Mouse (Mus musculus) forelimb bud, embryonic 11.5 days (tissue): Measurements from ENCODE around the gene 1700029P11Rik.

Source experiments
- DNase-seq: peaks from one replicate; pipeline ENCODE4 v3.0.0-alpha.2; 2012; ENCODE audit warnings: low read depth, low spot score

Gene 1700029P11Rik

DNA sequence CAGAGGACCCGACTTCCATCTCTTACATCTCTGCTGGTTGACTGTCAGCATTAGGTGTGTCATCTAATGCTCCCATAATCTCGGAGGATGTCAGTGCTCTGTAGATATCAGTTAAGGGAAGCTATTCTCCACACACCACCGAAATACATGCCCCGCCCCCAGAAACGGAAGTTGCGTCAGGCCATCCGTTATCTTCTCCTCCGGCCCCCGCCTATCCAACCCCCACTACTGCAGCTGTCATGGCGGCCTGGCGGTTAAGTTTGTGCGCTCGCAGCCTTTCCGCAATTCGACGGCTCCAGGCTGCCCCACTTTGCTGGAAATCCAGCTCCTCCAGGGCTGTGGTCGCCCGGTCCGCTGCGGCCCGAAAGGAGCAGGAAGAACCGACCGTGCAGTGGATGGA is at the start of gene 1700029P11Rik:
Gene 1700029P11Rik (plus strand): TSS at position 220 of the 400 bp plus-strand sequence.
- no peak for DNase-seq

DNA sequence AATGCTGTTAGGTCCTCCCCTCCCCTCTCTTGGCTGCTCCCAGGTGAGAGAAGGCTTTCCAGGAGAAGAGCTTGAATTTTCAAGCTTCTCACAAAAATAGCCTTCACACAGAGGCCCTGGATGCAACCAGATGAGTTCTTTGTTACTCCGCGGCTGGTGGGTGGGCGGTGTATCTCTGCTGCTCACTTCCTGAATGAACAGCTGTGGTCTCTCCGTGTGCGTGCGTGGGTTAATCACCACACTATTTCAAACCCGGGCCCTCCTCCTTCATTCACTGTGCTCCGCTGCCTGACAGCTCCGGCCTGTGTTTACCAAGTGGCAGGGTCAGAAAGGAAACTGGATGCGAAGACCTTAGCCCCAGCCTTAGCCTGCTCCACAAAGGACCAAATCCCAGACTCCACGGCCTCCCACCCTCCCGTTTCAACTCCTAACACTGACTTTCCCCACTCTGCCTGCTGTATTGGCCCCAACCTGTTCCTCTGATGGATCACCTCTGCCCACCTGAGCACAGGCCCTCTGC is 47.3 kb upstream of the 1700029P11Rik start:
- no peak for DNase-seq

DNA sequence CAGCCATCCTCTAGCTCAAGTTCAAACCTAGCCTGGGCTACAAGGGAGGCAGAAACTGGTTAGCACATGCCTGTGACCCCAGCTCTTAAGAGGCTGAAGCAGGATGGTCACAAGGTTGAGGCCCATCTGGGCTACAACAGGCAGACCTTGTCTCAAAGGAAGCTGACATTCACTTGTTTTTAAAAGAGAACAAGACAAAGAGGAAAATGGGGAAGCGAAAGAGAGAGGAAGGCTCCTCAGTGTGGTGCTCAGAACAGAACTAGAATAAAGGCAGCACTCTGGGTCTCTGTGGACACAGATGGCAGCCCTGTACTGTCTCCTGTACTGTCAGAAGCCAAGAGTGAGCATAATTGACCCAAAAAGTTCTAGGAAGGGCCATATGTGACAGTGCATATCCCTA is 46.4 kb upstream of the 1700029P11Rik start:
- no peak for DNase-seq

DNA sequence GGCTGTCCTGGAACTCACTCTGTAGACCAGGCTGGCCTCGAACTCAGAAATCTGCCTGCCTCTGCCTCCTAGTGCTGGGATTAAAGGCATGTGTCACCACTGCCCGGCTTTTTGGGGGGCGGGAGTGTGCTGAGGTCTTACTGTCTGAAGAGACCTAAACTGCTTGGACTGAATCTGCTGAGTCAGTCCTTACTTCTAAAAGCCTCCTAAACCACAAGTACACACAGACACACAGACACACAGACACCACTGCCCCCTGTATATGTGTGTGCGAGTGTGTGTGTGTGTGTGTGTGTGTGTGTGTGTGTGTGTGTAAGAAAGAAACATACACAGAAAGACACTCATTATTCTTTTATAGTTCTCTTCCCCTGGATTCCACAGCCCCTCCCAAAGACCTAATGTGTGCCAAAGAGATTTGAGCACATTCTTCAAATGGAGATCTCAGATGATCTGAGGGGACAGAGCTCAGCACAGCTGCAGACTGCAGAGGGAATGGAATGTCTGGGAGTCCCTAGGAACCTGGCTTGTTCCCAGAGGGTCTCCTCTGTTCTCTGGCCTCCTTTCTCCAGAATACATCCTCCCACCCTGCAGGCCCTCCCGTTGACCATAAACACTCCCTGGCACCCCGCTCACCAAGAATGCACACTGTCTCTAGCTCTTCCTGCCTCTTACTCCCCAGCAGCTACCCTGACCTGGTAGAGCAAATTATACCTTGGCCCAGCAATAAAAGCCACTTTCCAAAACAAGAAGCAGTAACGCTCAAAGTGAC is 44.3 kb upstream of the 1700029P11Rik start:
- no peak for DNase-seq

DNA sequence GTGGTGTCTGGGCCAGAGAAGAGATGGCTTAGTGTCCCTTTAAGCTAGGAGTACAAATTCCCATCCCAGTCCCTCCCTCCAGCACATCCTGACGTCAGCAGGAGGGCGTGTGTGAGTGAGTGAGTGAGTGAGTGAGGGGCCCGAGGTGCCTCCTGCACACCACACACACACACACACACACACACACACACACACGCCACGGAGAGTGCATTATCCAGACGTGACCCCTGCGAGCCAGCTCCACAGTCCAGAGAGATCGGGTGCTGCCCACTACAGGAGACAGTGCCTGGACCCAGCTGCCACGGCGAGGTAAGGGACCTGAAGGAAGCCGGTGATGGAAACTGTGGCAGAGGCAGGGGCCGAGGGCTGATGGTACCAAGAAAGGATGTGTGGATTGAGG is 43.7 kb upstream of the 1700029P11Rik start, which contains the start of gene Csdc2:
Gene Csdc2 (plus strand): TSS at position 81 of the 400 bp plus-strand sequence.
- DNase-seq = peak; percentile 48

DNA sequence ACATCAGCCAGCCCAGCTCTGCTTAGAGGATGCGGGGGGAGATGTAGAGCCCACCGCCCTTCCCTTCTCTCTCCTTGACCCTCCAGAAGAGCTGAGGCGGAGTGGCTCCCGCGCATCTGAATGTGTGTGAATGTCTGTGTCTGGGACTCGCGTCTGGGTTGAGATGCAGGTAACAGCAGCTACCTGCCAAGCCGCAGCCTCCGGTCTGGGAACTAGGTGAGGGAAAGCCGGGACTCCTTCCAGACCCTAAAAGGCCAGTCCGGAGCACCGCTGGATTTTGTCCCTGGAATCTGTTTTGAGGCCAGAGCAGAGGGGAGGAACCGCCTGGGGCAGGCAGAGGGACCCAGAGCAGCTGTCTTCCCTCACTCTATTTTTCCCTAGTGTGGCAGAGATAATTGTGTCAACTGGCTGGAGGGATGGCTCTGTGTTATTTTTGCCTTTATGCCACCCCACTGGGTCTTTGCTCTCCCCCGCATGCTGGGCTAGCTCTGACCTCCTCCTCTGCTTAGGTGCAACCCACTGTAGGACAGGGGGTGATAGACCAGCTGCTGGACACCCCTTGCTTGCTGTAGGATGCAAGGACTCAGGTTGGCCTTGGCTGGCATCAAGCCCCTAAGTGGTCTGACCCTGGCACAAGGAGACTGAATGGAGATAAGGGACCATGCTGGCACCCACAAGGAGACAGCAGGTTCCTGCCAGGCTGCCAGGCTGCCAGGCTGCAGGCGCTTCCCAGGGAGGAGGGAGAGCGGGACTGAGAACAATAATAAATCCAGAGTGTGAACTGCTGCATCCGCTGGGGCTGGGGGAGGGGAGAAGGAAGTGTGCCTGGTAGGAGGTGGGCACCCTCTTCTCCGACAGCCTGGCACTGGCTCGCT is 43.0 kb upstream of the 1700029P11Rik start:
- no peak for DNase-seq

DNA sequence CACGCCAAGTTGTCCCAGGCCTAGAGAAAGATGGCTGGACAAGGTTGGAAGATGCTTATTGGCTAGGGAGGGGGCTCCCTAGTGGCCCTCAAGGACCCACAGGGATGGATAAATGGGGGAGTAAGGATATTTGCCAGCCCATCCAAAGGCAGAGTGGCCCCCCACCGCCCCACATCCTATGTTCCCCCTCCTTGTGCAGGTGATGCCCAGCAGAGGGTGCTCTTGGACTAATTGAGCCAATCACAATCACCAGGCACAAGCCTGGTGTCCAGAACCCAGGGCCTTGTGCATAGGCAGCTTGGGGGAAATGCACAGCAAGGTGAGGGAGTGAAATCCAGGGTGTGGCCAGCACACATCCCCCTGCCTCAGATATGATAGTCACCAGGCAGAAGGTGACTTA is 42.1 kb upstream of the 1700029P11Rik start:
- DNase-seq = peak; percentile 46

DNA sequence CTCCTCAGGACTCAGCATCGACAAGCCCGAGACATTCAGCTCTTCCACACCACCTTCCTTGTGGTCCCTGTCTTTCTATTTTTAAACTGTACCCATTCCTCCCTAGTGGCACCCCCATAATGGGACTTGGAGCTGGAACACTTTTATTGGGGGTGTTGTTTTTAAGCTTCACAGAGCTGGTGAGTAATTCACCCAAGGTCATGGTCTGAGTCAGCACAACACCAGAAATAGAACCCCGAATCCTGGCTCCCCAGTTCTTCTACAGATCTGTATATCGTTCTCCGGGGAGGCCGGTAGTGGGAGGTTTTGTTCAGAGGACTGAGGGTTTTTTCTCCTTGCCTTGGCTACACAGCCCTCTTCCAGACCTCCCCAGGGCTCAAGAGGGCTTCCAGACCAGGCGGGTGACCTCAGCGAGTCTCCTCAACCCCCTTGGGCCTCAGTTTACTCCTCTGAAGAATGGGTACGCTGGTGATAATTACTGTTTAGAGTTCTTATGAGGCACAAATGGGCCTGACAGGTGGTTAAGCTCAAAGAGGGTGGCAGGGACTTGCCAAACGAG is 41.1 kb upstream of the 1700029P11Rik start:
- DNase-seq = no peak

DNA sequence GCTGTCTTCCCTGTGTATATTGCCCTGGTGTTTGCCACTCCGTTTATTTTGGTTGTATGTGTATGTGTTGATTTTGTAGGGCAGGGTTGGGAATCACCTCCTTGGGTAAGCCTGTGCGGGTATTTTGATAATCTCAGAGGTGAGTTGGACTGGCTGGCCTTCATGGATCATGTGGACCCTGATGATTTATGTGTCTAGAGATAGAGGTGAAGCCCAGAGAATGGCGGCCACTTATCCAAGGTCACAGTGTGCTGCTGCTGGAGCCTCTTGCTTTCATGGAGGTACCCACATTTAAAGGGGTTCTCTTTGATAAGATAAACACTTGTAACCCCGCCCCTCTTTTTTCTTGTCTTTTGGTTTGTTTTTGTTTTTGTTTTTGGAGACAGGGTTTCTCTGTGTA is 40.6 kb upstream of the 1700029P11Rik start:
- no peak for DNase-seq

DNA sequence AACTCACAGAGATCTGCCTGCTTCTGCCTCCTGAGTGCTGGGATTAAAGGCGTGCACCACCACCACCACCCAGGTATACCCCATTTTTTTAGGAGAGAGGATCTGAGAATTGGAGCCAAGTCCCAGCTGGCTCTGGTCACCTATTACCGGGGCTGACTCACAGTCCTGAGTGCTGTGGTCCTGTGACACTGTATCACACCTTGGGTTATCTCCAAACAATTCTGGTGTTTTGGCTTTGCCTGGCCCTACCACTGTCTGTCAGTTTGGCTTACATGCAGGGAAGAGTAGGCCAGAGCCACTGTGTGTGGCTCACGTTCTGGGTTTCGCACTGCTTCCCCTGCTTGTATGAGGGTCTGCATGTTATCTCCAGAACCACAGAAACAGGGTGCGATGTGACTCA is 40.1 kb upstream of the 1700029P11Rik start:
- no peak for DNase-seq

DNA sequence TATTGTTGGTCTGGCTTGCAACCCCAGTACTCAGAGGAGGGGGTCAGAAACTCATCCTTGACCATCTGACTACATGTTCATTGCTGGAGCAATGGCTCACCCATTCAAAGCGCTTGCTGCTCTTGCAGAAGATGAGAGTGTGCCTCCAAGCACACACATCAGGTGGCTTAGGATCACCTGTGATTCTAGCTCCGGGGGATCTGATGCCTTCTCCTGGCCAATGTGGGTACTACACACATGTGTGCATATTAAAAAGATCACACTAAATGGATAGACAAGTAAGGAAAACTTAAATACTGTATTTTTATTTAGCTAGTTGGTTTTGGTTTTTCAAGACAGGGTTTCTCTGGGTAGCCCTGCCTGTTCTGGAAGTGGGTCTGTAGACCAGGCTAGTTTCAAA is 39.3 kb upstream of the 1700029P11Rik start:
- no peak for DNase-seq

DNA sequence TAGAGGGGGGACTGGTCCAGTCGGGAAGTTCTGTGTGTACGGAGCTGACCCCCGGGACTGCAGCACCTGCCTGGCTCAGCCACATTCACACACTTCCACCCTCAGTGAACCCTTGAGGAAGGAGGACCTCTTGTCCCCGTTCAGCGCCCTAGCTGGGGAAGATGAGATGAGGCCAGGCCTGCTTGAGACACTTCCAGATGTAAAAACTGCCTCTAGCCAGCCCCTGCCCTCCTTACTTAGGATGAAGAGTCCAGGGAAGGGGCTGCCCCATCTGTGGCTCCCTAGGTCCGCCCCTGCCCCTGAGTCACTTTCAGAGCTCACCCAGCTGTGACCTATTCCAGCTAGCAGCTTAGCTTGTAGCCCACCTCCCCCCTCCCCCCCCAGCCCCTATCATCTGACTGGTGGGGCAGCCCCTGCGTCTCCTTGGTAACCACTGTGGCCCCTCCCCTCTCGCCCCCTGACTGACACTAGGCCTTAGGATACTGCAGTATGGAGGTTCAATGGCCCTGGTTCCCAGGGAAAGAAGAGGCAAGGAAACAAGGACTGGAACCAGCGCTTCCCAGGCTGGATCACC is 37.1 kb upstream of the 1700029P11Rik start:
- DNase-seq = peak; percentile 35

DNA sequence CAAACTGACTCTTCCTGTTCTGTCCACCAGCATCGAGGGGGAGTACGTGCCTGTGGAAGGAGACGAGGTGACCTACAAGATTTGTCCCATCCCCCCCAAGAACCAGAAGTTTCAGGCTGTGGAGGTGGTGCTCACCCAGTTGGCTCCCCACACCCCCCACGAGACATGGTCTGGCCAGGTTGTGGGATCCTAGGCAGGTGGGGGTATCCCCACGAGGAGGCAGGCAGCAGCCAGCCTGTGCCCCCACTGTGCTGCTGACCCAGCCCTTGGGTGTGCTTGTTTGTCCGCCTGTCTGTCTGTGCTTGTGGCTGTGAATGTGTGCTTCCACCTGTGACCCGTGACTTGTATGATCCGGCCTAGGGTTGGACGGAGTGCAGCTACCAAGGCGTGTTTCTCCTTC is 31.3 kb upstream of the 1700029P11Rik start:
- no peak for DNase-seq

DNA sequence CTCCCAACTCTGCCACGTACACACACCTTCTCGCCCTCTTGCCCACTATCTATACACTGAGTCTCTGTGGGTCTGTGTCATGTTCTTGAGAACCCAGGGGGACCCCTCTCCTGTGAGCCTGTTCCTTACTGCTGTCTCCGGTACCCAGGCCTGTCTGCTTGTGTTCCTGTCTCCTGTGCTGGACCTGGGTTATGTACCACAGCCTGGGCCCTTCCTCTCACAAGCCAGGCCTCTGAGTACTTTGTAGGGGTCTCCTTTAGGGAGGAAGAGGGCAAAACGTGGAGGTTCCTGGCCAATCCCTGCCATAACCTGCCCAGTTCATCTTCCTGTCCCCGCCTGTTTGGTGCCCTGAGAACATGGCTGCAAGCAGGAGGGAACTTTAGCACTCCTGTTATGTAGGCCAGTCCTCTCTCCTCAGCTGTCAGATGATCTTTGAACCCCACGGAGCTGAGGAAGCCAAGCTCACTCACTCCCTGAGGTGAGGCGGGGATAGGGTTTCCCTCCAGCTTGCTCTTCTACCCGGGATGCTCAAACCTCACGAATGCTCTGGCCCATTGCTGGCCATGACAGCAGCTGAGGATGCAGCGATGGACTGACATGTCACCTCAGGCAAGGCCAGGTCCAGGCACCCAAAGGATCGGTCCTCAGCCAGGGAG is 30.7 kb upstream of the 1700029P11Rik start:
- no peak for DNase-seq

DNA sequence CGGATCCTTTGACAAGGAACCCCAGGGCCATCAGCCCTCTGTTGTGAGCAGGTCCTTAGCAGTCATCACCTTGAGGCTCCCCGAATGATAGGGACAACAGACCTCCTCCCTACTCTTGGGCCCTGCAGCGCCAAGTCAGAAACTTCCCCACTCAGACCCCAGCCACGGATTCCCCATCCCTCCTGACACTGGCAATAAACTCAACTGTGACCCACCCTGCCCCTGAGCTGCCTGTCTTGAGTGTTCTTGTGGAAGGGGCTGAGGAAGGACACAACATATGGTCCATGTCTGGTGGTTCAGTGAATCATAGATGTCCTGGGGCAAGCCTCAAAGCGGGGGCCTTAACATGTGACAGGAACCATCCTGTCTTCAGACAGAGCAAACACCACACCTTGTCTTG is 29.6 kb upstream of the 1700029P11Rik start:
- no peak for DNase-seq

DNA sequence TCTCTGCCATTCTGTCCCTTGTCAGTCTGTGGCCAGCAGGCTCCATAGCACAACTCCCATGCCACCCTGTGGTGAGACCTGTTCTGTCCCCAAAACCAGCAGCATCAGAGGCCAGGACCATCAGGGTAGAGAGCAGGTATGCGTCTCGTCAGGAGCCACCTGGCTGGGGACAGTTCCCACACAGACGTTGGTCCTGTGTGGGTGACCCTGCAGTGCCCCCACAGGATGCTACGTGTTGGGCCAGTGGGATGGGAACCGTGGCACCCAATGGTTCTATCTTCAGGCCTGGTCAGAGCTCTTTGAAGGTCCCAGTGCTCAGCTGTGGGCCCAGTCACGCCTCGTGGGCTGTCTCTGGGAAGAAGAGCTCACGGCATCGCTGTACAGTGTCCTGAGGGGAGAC is 29.2 kb upstream of the 1700029P11Rik start:
- no peak for DNase-seq

DNA sequence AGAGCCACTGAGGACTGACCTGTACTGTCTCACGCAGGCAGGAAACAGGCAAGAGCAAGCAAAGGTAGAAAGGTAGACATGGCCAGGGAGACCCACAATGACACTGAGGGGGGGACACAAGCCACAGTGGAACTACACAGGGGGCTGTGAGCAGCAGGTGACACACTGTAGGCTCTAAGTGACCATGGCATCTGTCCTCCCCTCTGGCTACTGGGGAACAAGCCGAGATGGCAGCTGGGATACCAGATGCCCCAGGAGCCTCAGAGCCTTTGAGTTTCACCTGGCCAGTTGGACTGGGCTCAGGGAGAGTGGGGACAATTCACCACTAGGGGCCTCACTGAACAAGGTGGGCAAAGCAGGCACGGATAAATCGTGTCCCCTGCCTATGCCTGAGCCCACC is 28.0 kb upstream of the 1700029P11Rik start:
- no peak for DNase-seq

DNA sequence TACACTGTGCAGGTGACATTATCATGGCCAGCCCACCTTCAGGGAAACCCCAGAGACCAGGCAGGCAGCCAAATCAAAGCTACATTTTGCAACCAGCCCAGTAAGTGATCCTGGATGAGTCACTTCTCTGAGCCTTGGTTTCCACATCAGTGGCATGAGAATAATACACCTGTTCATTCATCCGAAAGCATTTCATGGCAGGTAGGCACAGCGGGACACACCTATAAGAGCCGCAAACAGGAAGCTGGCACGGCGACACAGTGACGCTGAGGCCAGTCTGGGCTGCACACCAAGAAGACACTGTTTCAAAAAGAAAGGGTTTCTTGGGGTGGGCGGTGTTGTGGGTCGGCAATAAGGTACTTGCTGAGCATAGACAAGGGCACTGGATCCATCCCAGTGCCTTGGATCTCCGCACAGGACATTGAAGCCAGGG is 26.2 kb upstream of the 1700029P11Rik start:
- DNase-seq = no peak

DNA sequence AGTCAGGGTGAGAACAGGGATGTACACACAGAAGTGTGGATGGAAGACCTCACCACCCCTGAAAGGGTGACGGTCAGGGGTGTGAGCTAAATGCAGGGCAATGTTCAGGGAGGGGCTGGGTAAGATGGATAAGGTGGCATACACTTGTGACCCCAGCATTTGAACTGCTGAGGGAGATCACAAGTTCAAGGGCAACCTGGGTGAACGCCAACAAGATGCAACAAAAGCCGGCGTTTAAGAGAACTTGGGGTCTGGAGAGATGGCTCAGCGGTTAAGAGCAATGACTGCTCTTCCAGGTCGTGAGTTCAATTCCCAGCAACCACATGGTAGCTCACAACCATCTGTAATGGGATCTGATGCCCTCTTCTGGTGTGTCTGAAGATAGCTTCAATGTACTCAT is 25.6 kb upstream of the 1700029P11Rik start:
- no peak for DNase-seq

DNA sequence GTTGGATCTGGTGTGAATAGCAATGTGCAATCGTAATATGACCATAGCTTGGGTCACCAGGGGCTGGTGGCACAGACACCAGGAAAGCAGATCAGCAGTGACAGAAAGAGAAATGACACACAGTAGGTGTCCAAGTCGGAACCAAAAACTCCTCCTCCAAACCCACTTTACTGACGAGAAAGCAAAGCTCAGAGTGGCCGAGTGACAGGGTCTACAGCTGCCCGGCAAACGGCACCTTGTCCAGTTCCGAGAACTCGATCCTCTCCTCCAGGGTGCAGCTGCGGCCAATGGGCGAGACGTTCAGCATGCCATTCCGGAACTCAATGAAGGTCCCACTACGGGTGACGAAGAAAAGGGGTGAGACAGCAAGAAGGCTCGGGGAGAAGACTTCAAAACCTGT is 24.9 kb upstream of the 1700029P11Rik start:
- DNase-seq = no peak

DNA sequence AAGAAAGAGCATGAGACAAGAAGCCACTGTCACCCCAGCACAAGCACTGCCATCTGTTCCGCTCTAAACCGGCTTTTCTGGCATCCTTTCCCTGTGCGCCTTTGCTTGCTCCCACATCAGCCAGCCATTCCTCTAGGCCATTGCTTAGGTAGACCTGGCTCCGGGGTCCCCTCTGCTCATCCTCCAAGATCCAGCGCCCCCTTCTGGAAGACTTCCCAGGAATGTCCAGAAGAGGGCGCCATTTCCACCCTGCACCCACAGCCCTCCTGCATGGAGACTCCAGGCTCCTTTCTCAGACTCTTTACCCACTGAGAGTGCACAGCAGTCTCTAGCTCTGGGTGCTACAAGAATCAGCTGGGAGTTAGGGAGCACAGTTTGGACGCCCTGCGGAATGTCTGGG is 23.9 kb upstream of the 1700029P11Rik start:
- peak; percentile 34 for DNase-seq
